Mouse (Mus musculus) heart, embryonic 12.5 days (tissue): ENCODE data around the gene Ptpa. TPM values are rescaled to one million over a fixed set of nuclear protein-coding genes. Genes with fewer than 3 reads are reported as not detected.
A peak's percentile ranks its signal among the peaks of the same experiment; 100 is the strongest.

Experiments used
- ATAC-seq: fragments of 200-750 bp; cut with Nextera tagmentation; 2 replicates; pipeline ENCODE4 v1.8.0; 2017; ENCODE audit warnings: moderate TSS enrichment, moderate library complexity; ENCODE audit not compliant: insufficient number of reproducible peaks, low FRiP score
- H3K27ac ChIP-seq: fragments of 300-500 bp; sonication (generic); 2 replicates; pipeline ENCODE4 v1.5.1; 2016; ENCODE audit warnings: mild to moderate bottlenecking, moderate library complexity; ENCODE audit not compliant: poor library complexity, severe bottlenecking
- H3K27me3 ChIP-seq: fragments of 300-500 bp; sonication (generic); replicated peaks from 2 replicates; pipeline ENCODE4 v1.6.1; 2016; ENCODE audit warnings: mild to moderate bottlenecking, moderate library complexity
- H3K36me3 ChIP-seq: fragments of 300-500 bp; sonication (generic); 2 replicates; pipeline ENCODE4 v1.6.1; 2016; ENCODE audit warnings: mild to moderate bottlenecking, moderate library complexity
- H3K4me1 ChIP-seq: fragments of 300-500 bp; sonication (generic); replicated peaks from 2 replicates; pipeline ENCODE4 v1.6.1; 2016; ENCODE audit warnings: mild to moderate bottlenecking
- H3K4me2 ChIP-seq: fragments of 300-500 bp; sonication (generic); 2 replicates; pipeline ENCODE4 v1.6.1; 2016; ENCODE audit warnings: mild to moderate bottlenecking, moderate library complexity
- H3K4me3 ChIP-seq: fragments of 300-500 bp; sonication (generic); 2 replicates; pipeline ENCODE4 v1.5.1; 2016; ENCODE audit warnings: mild to moderate bottlenecking
- H3K9ac ChIP-seq: fragments of 300-500 bp; sonication (generic); 2 replicates; pipeline ENCODE4 v1.6.1; 2016; ENCODE audit warnings: mild to moderate bottlenecking, moderate library complexity
- H3K9me3 ChIP-seq: fragments of 300-500 bp; sonication (generic); replicated peaks from 2 replicates; pipeline ENCODE4 v1.6.1; 2016; ENCODE audit warnings: mild to moderate bottlenecking, moderate library complexity
- WGBS: fragments of 180-500 bp; shearing (Covaris S2); methylation state at CpG from one replicate; pipeline ENCODE4 v1.1.7; 2016; 5-methylcytosine and 5-hydroxymethylcytosine counted together
- polyA plus RNA-seq: library from polyadenylated mRNA; unstranded; fragments of >200 nt; fragmentation: Nextera tagmentation; extraction: Ambion mirVana; gene quantifications from 2 replicates; pipeline ENCODE4 v1.2.1, GENCODE M21; 2016

Gene Ptpa
- polyA plus RNA-seq, 1 experiment from 2014 or later, result 107 TPM

GRCm38 (mm10) chr2:30386913-30387312, 28.9 kb upstream of the Ptpa start:
- peaks cover 38% of the 10 kb centered on the region for H3K36me3 ChIP-seq
- 77% methylated on average over 9 of the region's 9 CpGs for WGBS

GRCm38 (mm10) chr2:30389000-30389399, 26.8 kb upstream of the Ptpa start:
- Histone ChIP-seq H3K9me3 (no peaks in the 10 kb centered on the region), H3K36me3 (peaks cover 19% of the 10 kb centered on the region), H3K4me2 (no peak overlapping the region), H3K27ac (no peak overlapping the region), H3K27me3 (no peaks in the 10 kb centered on the region), H3K4me1 (peaks cover 11% of the 10 kb centered on the region), H3K4me3 (no peak overlapping the region), H3K9ac (no peak overlapping the region)
- WGBS, result 84% methylated on average over 2 of the region's 2 CpGs
- no peak for ATAC-seq

More at GRCm38 (mm10) chr2:30386913-30387312, 28.9 kb upstream of the Ptpa start:
- Histone ChIP-seq H3K27ac (no peak overlapping the region), H3K4me1 (no peaks in the 10 kb centered on the region), H3K27me3 (no peaks in the 10 kb centered on the region), H3K9me3 (no peaks in the 10 kb centered on the region), H3K4me3 (no peak overlapping the region), H3K9ac (no peak overlapping the region), H3K4me2 (no peak overlapping the region)
- ATAC-seq, result no peak

DNA sequence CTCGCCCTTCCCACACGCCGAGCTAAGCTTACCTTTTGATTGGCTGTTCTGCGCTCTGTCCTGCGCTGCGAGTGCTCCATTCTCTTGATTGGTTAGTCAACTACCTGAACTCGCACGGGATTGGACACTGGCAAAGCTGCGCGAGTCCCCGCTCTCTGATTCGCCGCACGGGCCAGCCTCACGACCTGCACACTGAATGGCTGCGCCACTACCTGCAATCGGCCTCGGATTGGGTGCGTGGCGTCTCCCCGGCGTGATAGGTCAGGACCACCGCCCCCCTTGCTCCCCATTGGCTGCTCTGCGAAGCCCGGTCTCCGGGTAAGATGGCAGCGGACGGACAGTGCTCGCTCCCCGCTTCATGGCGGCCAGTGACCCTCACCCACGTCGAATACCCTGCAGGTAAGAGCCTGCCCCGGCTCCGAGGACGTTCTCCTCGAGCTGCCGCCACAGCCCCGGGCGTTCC, 23.7 kb upstream of the Ptpa start, which contains the start of gene Dolpp1:
Dolpp1 (plus strand) TSS at position 141 of the 463 bp plus-strand sequence.
- peaks cover 16% of the 10 kb centered on the region for H3K4me1 ChIP-seq
- peak within 1 kb of the TSS; percentile 82 for H3K27ac ChIP-seq
- no peaks in the 10 kb centered on the region for H3K9me3 ChIP-seq
- H3K9ac ChIP-seq, result peak within 1 kb of the TSS; percentile 80
- peak within 1 kb of the TSS; percentile 85 for H3K4me3 ChIP-seq
- H3K4me2 ChIP-seq, result peak within 1 kb of the TSS; percentile 86
- H3K27me3 ChIP-seq, result no peaks in the 10 kb centered on the region
- peaks cover 20% of the 10 kb centered on the region for H3K36me3 ChIP-seq
- under 1% methylated on average over 40 of the region's 40 CpGs for WGBS
- ATAC-seq, result peak; percentile 97

- H3K27me3 ChIP-seq, result no peaks in the 10 kb centered on the region
- no peaks in the 10 kb centered on the region for H3K9me3 ChIP-seq
- peaks cover 16% of the 10 kb centered on the region for H3K4me1 ChIP-seq
- peak overlapping the region; percentile 80 for H3K9ac ChIP-seq
- 0% methylated on average over 54 of the region's 54 CpGs for WGBS
- peak overlapping the region; percentile 86 for H3K4me2 ChIP-seq
- peak; percentile 81 for ATAC-seq
- H3K36me3 ChIP-seq, result peaks cover 26% of the 10 kb centered on the region
- H3K27ac ChIP-seq, result peak overlapping the region; percentile 82
- H3K4me3 ChIP-seq, result peak overlapping the region; percentile 85
Observed at GRCm38 (mm10) chr2:30392577-30393369, 23.1 kb upstream of the Ptpa start.

GRCm38 (mm10) chr2:30393370-30393656, 22.5 kb upstream of the Ptpa start:
- Histone ChIP-seq H3K27me3 (no peaks in the 10 kb centered on the region), H3K4me2 (peak overlapping the region; percentile 86), H3K9ac (peak overlapping the region; percentile 80), H3K4me3 (peak overlapping the region; percentile 85), H3K27ac (peak overlapping the region; percentile 82), H3K36me3 (peaks cover 31% of the 10 kb centered on the region), H3K4me1 (peaks cover 16% of the 10 kb centered on the region), H3K9me3 (no peaks in the 10 kb centered on the region)
- 52% methylated on average over 1 of the region's 1 CpGs for WGBS
- no peak for ATAC-seq

DNA sequence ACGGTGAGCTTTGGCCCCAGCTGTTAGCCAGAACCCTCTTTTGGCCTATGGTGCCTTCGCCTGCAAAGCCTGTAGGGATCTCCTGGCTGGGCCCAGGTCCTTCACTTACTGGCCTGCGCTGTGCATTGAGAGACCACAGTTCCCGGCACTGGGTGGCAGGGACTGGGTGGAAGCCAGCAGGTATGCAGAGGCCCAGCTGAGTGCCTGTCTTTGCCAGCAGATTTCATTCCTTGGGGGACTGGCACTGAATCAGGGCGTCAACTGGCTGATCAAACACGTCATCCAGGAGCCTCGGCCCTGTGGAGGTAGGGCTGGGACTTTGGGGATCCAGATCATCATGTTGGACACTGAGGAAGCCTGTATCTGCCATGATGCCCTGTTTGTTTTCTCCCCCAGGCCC, 20.1 kb upstream of the Ptpa start:
- Histone ChIP-seq H3K4me2 (no peak overlapping the region), H3K9me3 (no peaks in the 10 kb centered on the region), H3K27ac (no peak overlapping the region), H3K4me1 (peaks cover 23% of the 10 kb centered on the region), H3K36me3 (peaks cover 54% of the 10 kb centered on the region), H3K9ac (no peak overlapping the region), H3K4me3 (no peak overlapping the region), H3K27me3 (no peaks in the 10 kb centered on the region)
- 92% methylated on average over 7 of the region's 7 CpGs for WGBS
- no peak for ATAC-seq

GRCm38 (mm10) chr2:30396246-30396645, 19.6 kb upstream of the Ptpa start:
- H3K27ac ChIP-seq, result no peak overlapping the region
- no peak overlapping the region for H3K4me2 ChIP-seq
- H3K9me3 ChIP-seq, result no peaks in the 10 kb centered on the region
- H3K36me3 ChIP-seq, result peaks cover 58% of the 10 kb centered on the region
- no peak overlapping the region for H3K4me3 ChIP-seq
- ATAC-seq, result no peak
- peaks cover 23% of the 10 kb centered on the region for H3K4me1 ChIP-seq
- no peaks in the 10 kb centered on the region for H3K27me3 ChIP-seq
- H3K9ac ChIP-seq, result no peak overlapping the region
- WGBS, result 84% methylated on average over 7 of the region's 7 CpGs

- Histone ChIP-seq H3K4me1 (peaks cover 21% of the 10 kb centered on the region), H3K9me3 (no peaks in the 10 kb centered on the region), H3K36me3 (peaks cover 75% of the 10 kb centered on the region), H3K4me3 (no peak overlapping the region), H3K9ac (no peak overlapping the region), H3K27me3 (no peaks in the 10 kb centered on the region), H3K27ac (no peak overlapping the region), H3K4me2 (no peak overlapping the region)
- no peak for ATAC-seq
- whole genome bisulfite sequencing, result 86% methylated on average over 10 of the region's 10 CpGs
Observed at GRCm38 (mm10) chr2:30397986-30398512, 17.8 kb upstream of the Ptpa start.

DNA sequence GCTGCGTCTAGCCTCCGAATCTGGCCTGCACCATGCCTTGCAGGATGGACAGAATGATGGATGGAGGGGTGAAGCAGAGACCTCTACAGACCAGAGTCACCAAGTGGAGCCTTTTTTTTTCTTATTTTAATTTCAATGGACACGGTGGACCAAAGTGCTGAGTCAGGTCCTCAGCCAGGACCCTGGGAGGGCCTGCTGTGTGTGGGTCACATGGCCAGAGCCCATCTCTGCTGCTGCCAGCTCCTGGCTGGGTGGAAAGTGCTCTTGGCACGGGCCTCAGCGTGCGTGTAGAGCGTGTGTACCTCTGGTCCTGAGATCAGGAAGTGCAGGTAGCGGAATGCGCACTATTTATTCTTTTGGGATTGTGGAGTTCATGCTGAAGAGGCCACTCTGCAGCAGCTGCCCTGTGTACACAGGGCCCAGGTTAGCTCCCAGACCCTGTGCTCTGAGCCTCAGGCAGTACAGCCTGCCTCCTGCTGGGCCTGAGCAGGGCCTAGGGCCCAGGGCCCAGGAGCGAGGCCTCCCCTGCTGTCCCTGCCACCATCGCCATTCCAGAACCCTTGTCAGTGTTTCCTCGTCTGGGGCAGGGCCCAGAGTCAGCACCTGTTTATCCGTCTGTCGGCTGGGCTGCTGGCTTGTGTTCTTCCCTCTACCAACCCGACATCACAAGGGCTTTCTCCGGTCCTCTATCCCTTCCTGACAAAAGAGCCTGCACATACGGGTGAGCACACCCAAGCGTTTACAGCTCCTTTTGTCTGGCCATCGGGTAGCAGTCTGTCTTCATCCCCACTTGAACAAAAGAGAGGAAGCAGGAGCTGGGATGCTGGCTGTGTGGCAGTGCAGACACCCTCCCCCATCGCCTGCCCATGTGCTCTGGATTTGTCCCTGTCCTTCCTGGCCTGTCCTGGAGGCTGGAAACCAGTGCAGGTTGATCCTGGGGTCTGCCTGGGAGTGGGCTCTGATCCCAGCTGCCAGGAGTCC, 16.4 kb upstream of the Ptpa start:
- Histone ChIP-seq H3K36me3 (peaks cover 85% of the 10 kb centered on the region), H3K4me1 (0 out of 2 replicates have a peak, but pooled peaks cover 7% of the 10 kb centered on the region), H3K4me2 (no peak overlapping the region), H3K4me3 (no peak overlapping the region), H3K27ac (0 out of 2 replicates have a peak overlapping the region, but pooled peaks have one; percentile 5), H3K9ac (no peak overlapping the region), H3K9me3 (no peaks in the 10 kb centered on the region), H3K27me3 (no peaks in the 10 kb centered on the region)
- no peak for ATAC-seq
- 66% methylated on average over 20 of the region's 20 CpGs for WGBS

- Histone ChIP-seq H3K4me3 (no peak overlapping the region), H3K4me1 (0 out of 2 replicates have a peak, but pooled peaks cover 7% of the 10 kb centered on the region), H3K27ac (no peak overlapping the region), H3K4me2 (no peak overlapping the region), H3K27me3 (no peaks in the 10 kb centered on the region), H3K9ac (no peak overlapping the region), H3K36me3 (peaks cover 95% of the 10 kb centered on the region), H3K9me3 (no peaks in the 10 kb centered on the region)
- ATAC-seq, result no peak
- 88% methylated on average over 1 of the region's 1 CpGs for WGBS
Observed at GRCm38 (mm10) chr2:30401581-30401980, 14.3 kb upstream of the Ptpa start.
